Mouse (Mus musculus): ENCODE measurements around the gene Dtx3. TPM values are rescaled to one million over a fixed set of nuclear protein-coding genes. Genes with fewer than 3 reads are reported as not detected.

The Dtx3 gene
- polyA plus RNA-seq, 1 experiment from 2014 or later = 15.1 TPM

Other genes with a start within 250 kb of the Dtx3 start
- gene Ctdsp2, start 217.0 kb downstream of the Dtx3 start, polyA plus RNA-seq (2018) = 21.1 to 77.3 TPM (median 33.3 TPM) in 3 replicates
- not detected in 3 replicates for gene Avil, start 195.0 kb downstream of the Dtx3 start, polyA plus RNA-seq (2018)
- 4.9 to 22.2 TPM (median 12.8 TPM) in 3 replicates for gene Tsfm, start 164.9 kb downstream of the Dtx3 start, polyA plus RNA-seq (2018)
- gene Mettl1, start 154.3 kb downstream of the Dtx3 start, polyA plus RNA-seq (2018) = 3.0 to 14.9 TPM (median 4.6 TPM) in 3 replicates
- not detected in 3 replicates for gene Eef1akmt3, start 154.2 kb downstream of the Dtx3 start, polyA plus RNA-seq (2018)
- gene Cyp27b1, start 147.5 kb downstream of the Dtx3 start, polyA plus RNA-seq (2018) = not detected in 3 replicates
- gene March9, start 135.5 kb downstream of the Dtx3 start, polyA plus RNA-seq (2018) = 1.4 to 1.6 TPM (median 1.5 TPM) in 3 replicates
- gene Cdk4, start 132.2 kb downstream of the Dtx3 start, polyA plus RNA-seq (2018) = 131 to 178 TPM (median 145 TPM) in 3 replicates
- gene Tspan31, start 125.5 kb downstream of the Dtx3 start, polyA plus RNA-seq (2018) = 104 to 129 TPM (median 119 TPM) in 3 replicates
- 0.25 to 0.89 TPM (median 0.42 TPM) in 3 replicates for gene Agap2, start 120.4 kb downstream of the Dtx3 start, polyA plus RNA-seq (2018)
- 173 to 355 TPM (median 215 TPM) in 3 replicates for gene Os9, start 74.6 kb downstream of the Dtx3 start, polyA plus RNA-seq (2018)
- gene B4galnt1, start 30.5 kb downstream of the Dtx3 start, polyA plus RNA-seq (2018) = 37.2 to 59.2 TPM (median 48.4 TPM) in 3 replicates
- gene Slc26a10, start 15.1 kb downstream of the Dtx3 start, polyA plus RNA-seq (2018) = 1.2 TPM in 1 of 3 replicates, not detected in the others
- not detected in 3 replicates for gene Arhgef25, start 5.6 kb downstream of the Dtx3 start, polyA plus RNA-seq (2018)
- 33.0 to 42.7 TPM (median 40.2 TPM) in 3 replicates for gene Pip4k2c, start 15.9 kb upstream of the Dtx3 start, polyA plus RNA-seq (2018)
- gene Kif5a, start 67.6 kb upstream of the Dtx3 start, polyA plus RNA-seq (2018) = 0.61 to 0.67 TPM (median 0.63 TPM) in 3 replicates
- gene Dctn2, start 70.6 kb upstream of the Dtx3 start, polyA plus RNA-seq (2018) = 110 to 121 TPM (median 112 TPM) in 3 replicates
- 13.5 to 25.4 TPM (median 19.5 TPM) in 3 replicates for gene Mbd6, start 93.3 kb upstream of the Dtx3 start, polyA plus RNA-seq (2018)
- gene Mars, start 116.1 kb upstream of the Dtx3 start, polyA plus RNA-seq (2018) = 19.9 to 28.8 TPM (median 20.2 TPM) in 3 replicates
- 48.5 to 115 TPM (median 70.4 TPM) in 3 replicates for gene Arhgap9, start 126.2 kb upstream of the Dtx3 start, polyA plus RNA-seq (2018)
- gene Gli1, start 146.2 kb upstream of the Dtx3 start, polyA plus RNA-seq (2018) = not detected in 3 replicates
- not detected in 3 replicates for gene Inhbe, start 158.7 kb upstream of the Dtx3 start, polyA plus RNA-seq (2018)
- not detected in 3 replicates for gene Inhbc, start 174.7 kb upstream of the Dtx3 start, polyA plus RNA-seq (2018)
- gene R3hdm2, start 184.6 kb upstream of the Dtx3 start, polyA plus RNA-seq (2018) = 68.8 to 168 TPM (median 68.9 TPM) in 3 replicates

All from macrophage (primary cell).